Mouse (Mus musculus): ENCODE results near the gene Gm21767. TPM values are rescaled to one million over a fixed set of nuclear protein-coding genes. Genes with fewer than 3 reads are reported as not detected.

Gm21767 gene
- polyA plus RNA-seq (2017; shearing (Covaris generic)), result not detected

GRCm38 (mm10) chrY:13941438-13941837, at the start of gene Gm21767:
Gene Gm21767 (plus strand): TSS chrY:13941738.

All from inflammation-experienced regulatory T-cells, adult 16 weeks (primary cell).